Mouse (Mus musculus): ENCODE measurements around the gene Scgn. TPM values are rescaled to one million over a fixed set of nuclear protein-coding genes. Genes with fewer than 3 reads are reported as not detected.

Scgn gene
- polyA plus RNA-seq (2015; fragmentation: Nextera tagmentation; extraction: Ambion mirVana): not detected in 2 replicates

DNA sequence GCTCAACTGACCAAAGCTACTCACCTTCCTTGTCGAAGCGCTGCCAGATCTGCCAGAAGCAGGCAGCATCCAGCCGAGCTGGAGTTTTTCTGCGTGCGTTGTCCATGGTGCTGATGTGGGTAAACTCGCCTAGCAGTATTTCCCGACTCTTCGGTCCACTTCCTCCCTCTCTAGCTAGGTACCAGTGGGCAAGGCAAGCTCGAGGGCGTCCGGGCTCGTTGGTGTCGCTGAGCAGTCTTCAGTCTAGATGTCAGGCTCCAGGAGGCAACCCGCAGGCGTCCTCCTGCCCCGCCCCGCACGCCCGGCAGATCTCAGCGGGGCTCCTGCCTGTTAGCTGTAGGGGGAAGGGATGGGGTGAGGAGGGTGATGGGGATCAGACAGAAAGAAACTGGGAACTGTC, at the start of gene Scgn:
TSS of gene Scgn (minus strand) at position 287 of the 400 bp plus-strand sequence.
- Histone ChIP-seq H3K4me1 (no peaks in the 10 kb centered on the region), H3K4me2 (no peak within 1 kb of the TSS), H3K27ac (replicated peaks) (no peak within 1 kb of the TSS), H3K27me3 (replicated peaks) (peaks cover 76% of the 10 kb centered on the region), H3K9ac (no peak within 1 kb of the TSS), H3K4me3 (no peak within 1 kb of the TSS), H3K9me3 (no peaks in the 10 kb centered on the region), H3K36me3 (no peaks in the 10 kb centered on the region)
- WGBS: under 1% methylated on average over 20 of the region's 20 CpGs
- ATAC-seq (ENCODE audit: extremely low read depth, insufficient number of reproducible peaks, low FRiP score, low TSS enrichment): no peak

DNA sequence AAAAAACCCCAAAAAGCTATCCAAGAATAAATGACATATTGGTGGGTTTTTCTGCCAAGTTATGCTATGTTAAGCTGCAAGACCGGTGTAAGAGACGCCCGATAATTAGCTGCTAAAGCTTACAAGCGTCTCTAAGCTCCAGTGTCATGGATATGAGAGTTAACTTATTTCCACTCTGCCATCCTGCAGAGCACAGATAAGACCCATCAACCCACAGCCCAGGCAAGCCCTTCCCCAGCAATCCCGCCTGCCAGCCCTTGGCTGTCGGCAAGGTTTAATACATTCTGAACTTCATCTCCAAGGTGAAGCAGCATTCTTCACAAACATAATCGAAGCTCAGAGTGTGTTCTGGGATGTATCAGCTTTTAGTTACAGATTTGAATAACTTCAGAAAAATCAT, 49.2 kb upstream of the Scgn start:
- peaks cover 7% of the 10 kb centered on the region; the same call in 1 of the 2 replicates for H3K27me3 ChIP-seq (replicated peaks)
- no peak overlapping the region for H3K27ac ChIP-seq (replicated peaks)
- ATAC-seq (ENCODE audit: extremely low read depth, insufficient number of reproducible peaks, low FRiP score, low TSS enrichment): no peak
- H3K9ac ChIP-seq: no peak overlapping the region
- no peak overlapping the region for H3K4me3 ChIP-seq
- H3K9me3 ChIP-seq: no peaks in the 10 kb centered on the region
- 47% methylated on average over 7 of the region's 7 CpGs for WGBS
- peaks cover 4% of the 10 kb centered on the region; the same call in 1 of the 2 replicates for H3K36me3 ChIP-seq
- 0 out of 2 replicates have a peak, but pooled peaks cover 5% of the 10 kb centered on the region for H3K4me1 ChIP-seq
- no peak overlapping the region for H3K4me2 ChIP-seq

DNA sequence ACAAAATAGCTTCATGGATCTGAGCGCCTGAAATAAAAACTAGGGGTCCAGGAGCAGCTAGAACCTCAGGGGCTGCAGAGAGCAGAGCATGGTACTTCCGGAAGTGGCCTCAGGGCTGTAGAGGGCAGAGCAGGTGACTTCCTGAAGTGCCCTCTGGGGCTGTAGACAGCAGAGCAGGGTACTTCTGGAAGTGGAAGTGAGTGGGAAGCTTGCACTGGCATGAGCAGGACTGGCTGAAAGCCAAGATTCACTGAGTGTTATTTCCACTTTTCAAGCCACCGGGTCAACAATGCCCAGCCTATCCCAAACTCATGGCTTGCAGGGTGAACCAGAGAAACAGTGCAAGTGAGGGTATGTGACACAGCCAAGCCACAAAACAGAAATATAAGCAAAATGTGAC, 46.5 kb upstream of the Scgn start:
- H3K4me2 ChIP-seq: no peak overlapping the region
- no peak for ATAC-seq (ENCODE audit: extremely low read depth, insufficient number of reproducible peaks, low FRiP score, low TSS enrichment)
- no peaks in the 10 kb centered on the region for H3K9me3 ChIP-seq
- no peaks in the 10 kb centered on the region for H3K36me3 ChIP-seq
- H3K4me3 ChIP-seq: no peak overlapping the region
- no peak overlapping the region for H3K9ac ChIP-seq
- 0 out of 2 replicates have a peak, but pooled peaks cover 5% of the 10 kb centered on the region for H3K4me1 ChIP-seq
- no peaks in the 10 kb centered on the region; the same call in 1 of the 2 replicates for H3K27me3 ChIP-seq (replicated peaks)
- no peak overlapping the region for H3K27ac ChIP-seq (replicated peaks)
- WGBS: 56% methylated on average over 3 of the region's 3 CpGs

DNA sequence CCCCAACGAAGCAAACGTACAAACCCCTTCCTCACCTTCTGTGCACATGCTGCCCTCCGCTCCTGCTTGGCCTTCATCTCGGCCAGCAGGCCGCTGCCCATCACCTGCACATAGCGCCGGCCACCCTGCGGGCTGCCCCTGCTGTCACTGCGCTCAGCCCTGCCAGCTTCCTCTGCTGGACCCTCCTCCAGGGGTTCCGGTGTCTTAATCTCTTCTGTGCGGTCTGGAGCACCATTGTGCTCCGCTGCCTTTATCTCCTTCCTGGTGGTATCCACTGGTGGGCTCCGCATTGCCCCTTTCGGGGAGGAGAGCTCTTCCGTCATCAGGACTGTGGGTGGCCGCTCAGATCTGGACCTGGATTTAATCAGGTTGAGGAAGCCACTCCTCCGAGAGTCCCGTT, 45.1 kb upstream of the Scgn start:
- H3K4me2 ChIP-seq: peak overlapping the region; percentile 49
- H3K36me3 ChIP-seq: no peaks in the 10 kb centered on the region
- H3K27me3 ChIP-seq (replicated peaks): no peaks in the 10 kb centered on the region; the same call in 1 of the 2 replicates
- no peaks in the 10 kb centered on the region for H3K9me3 ChIP-seq
- no peak overlapping the region for H3K27ac ChIP-seq (replicated peaks)
- H3K4me1 ChIP-seq: 0 out of 2 replicates have a peak, but pooled peaks cover 5% of the 10 kb centered on the region
- no peak for ATAC-seq (ENCODE audit: extremely low read depth, insufficient number of reproducible peaks, low FRiP score, low TSS enrichment)
- WGBS: 47% methylated on average over 18 of the region's 18 CpGs
- H3K9ac ChIP-seq: no peak overlapping the region
- H3K4me3 ChIP-seq: peak overlapping the region; percentile 18; the same call in 1 of the 2 replicates

DNA sequence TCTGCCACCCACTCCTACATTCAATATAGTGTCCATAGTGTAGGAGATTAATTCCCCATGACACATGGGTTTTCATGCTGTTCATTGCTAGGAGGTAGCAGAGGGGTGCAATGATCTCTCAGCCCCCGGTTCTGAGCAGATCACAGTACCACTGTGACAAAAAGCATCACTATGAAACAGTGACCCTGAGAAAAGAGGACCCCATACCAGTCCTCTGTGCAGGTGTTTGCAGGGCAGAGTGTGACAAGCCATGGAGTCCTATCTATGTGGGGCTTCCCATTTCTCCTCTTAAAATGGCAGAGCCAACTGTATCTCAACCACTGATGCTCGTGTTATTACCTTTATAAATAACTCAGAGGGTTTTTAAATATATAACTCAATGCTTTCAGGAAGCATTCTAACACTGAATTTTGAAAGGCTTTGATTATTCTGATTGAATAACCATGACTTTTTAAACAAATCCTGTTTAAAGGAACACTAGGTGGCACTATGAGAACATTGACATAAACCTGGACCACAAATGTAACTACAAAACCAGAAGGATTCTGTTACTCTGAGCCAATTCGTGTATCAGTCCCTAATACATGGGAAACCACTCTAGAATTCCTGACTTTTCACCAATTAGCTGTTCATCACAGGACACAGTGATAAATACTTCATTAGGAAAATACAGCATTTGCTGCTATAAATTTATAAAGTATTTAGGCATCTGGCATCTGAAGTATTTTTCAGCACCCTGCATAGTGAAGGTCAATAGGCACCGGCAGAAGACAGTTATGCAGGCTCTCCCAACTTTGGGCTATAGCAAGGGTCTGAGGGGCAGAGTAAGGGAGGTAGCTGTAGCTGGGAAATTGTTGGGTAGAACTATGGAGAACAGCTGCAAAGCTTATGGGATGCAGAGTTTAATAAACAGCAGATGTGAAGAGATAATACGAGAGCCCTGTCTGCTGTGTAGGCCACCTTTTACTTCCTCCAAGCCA, 36.5 kb upstream of the Scgn start:
- no peak for ATAC-seq (ENCODE audit: extremely low read depth, insufficient number of reproducible peaks, low FRiP score, low TSS enrichment)
- WGBS: 47% methylated on average over 5 of the region's 5 CpGs

DNA sequence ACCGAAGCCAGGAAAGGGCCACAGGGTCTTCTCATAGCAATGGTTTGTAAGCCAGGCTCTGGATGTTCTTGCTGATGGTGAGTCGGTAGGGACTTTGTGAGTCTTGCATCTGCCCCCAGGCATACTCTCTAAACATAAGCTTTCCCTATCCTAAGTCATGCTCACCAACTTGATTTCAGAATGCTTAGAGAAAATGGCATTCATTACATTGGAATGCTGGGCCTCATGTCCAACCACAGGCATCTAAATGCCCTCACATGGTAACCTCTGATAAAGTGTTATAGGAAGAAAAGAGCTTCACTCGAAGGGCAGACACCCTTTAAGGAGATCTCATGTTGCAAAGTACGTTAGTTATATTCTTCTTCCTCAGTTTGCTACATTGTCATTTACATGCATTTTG, 27.5 kb upstream of the Scgn start:
- H3K4me2 ChIP-seq: no peak overlapping the region
- H3K4me3 ChIP-seq: no peak overlapping the region
- H3K27me3 ChIP-seq (replicated peaks): no peaks in the 10 kb centered on the region
- H3K9me3 ChIP-seq: no peaks in the 10 kb centered on the region
- H3K27ac ChIP-seq (replicated peaks): no peak overlapping the region
- no peak overlapping the region for H3K9ac ChIP-seq
- no peak for ATAC-seq (ENCODE audit: extremely low read depth, insufficient number of reproducible peaks, low FRiP score, low TSS enrichment)
- no peaks in the 10 kb centered on the region for H3K36me3 ChIP-seq
- 78% methylated on average over 4 of the region's 4 CpGs for WGBS
- H3K4me1 ChIP-seq: no peaks in the 10 kb centered on the region

More for the DNA sequence above, 36.5 kb upstream of the Scgn start:
- Histone ChIP-seq H3K4me3 (no peak overlapping the region), H3K9me3 (no peaks in the 10 kb centered on the region), H3K9ac (no peak overlapping the region), H3K4me2 (no peak overlapping the region), H3K4me1 (no peaks in the 10 kb centered on the region), H3K36me3 (no peaks in the 10 kb centered on the region), H3K27ac (replicated peaks) (no peak overlapping the region), H3K27me3 (replicated peaks) (peaks cover 11% of the 10 kb centered on the region; the same call in 1 of the 2 replicates)

DNA sequence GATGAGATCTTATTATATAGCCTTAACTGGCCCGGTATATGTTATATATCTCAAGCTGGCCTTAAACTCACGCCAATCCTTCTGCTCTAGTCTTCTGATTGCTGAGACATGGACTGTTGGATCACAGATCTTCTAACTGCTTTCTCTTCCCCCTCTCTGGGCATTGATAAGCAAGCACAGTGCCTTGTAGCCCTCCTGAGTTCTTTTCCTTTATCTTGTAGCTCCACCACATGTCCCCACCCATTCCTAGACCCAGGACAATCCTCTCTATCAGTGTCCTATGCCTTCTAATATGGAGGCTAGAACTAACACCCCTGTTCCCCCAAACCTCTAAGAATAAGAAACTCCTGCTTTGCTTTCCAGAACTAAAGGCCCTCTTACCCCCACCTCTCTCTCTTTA, 14.5 kb upstream of the Scgn start:
- Histone ChIP-seq H3K4me2 (no peak overlapping the region), H3K27me3 (replicated peaks) (peaks cover 4% of the 10 kb centered on the region; the same call in 1 of the 2 replicates), H3K27ac (replicated peaks) (no peak overlapping the region), H3K9ac (no peak overlapping the region), H3K9me3 (no peaks in the 10 kb centered on the region), H3K36me3 (no peaks in the 10 kb centered on the region), H3K4me3 (no peak overlapping the region), H3K4me1 (no peaks in the 10 kb centered on the region)
- ATAC-seq (ENCODE audit: extremely low read depth, insufficient number of reproducible peaks, low FRiP score, low TSS enrichment): no peak
- WGBS: 66% methylated on average over 2 of the region's 2 CpGs

DNA sequence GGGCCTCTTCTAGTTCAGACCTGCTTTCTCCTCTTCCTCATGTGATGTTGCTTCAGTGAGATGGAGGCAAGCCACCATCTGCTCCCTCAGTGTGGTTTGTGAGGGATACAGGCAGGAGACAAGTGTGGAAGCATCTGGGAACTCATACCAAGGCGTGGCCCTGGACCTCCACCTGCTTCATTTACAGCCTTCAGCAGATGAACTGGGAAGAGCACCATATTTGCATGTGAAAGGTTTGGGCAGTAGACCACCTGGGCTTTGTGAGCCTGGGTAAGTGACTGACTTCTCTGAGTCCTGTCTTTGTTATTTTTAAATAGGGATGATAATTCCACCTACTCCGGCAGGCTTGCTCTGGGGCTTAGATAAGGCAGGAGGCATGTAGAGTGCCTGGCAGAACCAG, 10.8 kb upstream of the Scgn start:
- Histone ChIP-seq H3K9ac (no peak overlapping the region), H3K4me1 (no peaks in the 10 kb centered on the region), H3K9me3 (no peaks in the 10 kb centered on the region), H3K27ac (replicated peaks) (no peak overlapping the region), H3K4me2 (no peak overlapping the region), H3K4me3 (no peak overlapping the region), H3K36me3 (no peaks in the 10 kb centered on the region), H3K27me3 (replicated peaks) (peaks cover 11% of the 10 kb centered on the region)
- 43% methylated on average over 2 of the region's 2 CpGs for WGBS
- ATAC-seq (ENCODE audit: extremely low read depth, insufficient number of reproducible peaks, low FRiP score, low TSS enrichment): no peak

DNA sequence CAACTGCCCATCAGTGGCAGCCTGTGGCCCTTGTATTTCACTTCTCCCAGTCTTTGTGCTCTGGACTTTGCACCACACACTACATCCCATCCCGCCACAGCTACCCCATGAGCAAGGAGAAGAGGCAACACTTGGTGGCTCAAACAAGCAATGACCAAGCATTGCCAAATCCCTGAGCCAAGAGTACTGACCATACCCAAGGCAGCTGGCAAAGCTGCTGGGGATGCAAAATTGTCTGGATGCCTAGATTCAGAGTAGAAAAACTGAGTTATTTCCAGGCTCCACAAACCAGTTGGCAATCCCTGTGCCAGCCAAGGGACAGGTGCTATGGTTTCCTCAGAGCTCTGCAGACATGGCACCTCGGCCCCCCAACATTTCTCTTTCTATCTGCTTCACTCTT, 10.1 kb upstream of the Scgn start:
- H3K36me3 ChIP-seq: no peaks in the 10 kb centered on the region
- ATAC-seq (ENCODE audit: extremely low read depth, insufficient number of reproducible peaks, low FRiP score, low TSS enrichment): no peak
- no peaks in the 10 kb centered on the region for H3K4me1 ChIP-seq
- H3K9me3 ChIP-seq: no peaks in the 10 kb centered on the region
- WGBS: 77% methylated on average over 2 of the region's 2 CpGs
- H3K27ac ChIP-seq (replicated peaks): no peak overlapping the region
- no peak overlapping the region for H3K4me2 ChIP-seq
- no peak overlapping the region for H3K4me3 ChIP-seq
- no peak overlapping the region for H3K9ac ChIP-seq
- H3K27me3 ChIP-seq (replicated peaks): peaks cover 12% of the 10 kb centered on the region

DNA sequence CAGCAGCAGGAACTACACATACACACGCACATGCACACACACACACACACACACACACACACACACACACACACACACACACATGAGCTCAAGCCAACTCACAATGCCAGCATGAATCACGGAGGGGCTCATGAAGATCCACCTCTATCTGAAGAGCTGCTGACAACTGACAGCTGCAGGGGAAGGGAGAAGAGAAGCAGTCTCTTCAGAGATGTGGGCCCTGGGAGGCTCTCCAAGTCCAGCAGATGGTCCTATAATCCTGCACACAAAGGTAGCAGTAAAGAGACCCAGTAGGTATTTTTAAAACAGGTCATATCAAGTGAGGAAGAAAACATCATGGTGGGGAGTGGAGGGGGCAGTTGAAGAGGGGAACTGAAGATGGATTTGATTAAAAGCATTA, 7.8 kb upstream of the Scgn start:
- H3K9me3 ChIP-seq: no peaks in the 10 kb centered on the region
- no peak overlapping the region for H3K9ac ChIP-seq
- peaks cover 29% of the 10 kb centered on the region for H3K27me3 ChIP-seq (replicated peaks)
- no peak overlapping the region for H3K4me2 ChIP-seq
- H3K36me3 ChIP-seq: no peaks in the 10 kb centered on the region
- H3K4me3 ChIP-seq: no peak overlapping the region
- 68% methylated on average over 2 of the region's 2 CpGs for WGBS
- no peak overlapping the region for H3K27ac ChIP-seq (replicated peaks)
- no peak for ATAC-seq (ENCODE audit: extremely low read depth, insufficient number of reproducible peaks, low FRiP score, low TSS enrichment)
- no peaks in the 10 kb centered on the region for H3K4me1 ChIP-seq

DNA sequence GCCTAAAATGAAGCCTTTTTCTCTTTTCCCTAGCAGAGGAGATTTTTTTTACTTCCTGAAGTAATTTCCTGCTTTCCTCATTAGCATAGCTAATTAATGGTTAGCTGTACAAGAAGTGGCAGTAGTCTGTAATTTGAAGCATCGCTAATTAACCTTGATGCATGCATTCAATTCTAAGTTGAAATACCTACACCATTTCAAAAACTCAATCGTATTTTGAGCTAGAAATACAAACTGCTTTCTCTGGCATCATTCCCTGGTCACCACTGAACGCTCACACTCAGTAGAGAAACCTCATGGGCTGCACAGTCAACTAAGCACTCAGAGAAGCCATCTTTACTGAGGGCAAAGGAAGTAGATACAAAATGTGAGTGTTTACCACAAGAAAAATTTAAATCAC, 3.7 kb upstream of the Scgn start:
- Histone ChIP-seq H3K9me3 (no peaks in the 10 kb centered on the region), H3K27me3 (replicated peaks) (peaks cover 69% of the 10 kb centered on the region), H3K4me1 (no peaks in the 10 kb centered on the region), H3K9ac (no peak overlapping the region), H3K36me3 (no peaks in the 10 kb centered on the region), H3K27ac (replicated peaks) (no peak overlapping the region), H3K4me3 (no peak overlapping the region), H3K4me2 (no peak overlapping the region)
- no peak for ATAC-seq (ENCODE audit: extremely low read depth, insufficient number of reproducible peaks, low FRiP score, low TSS enrichment)
- 62% methylated on average over 3 of the region's 3 CpGs for WGBS

All from heart, embryonic 13.5 days (tissue).